8 mouse cellular contexts compared by ENCODE assay signal in genomic region chr1:191062781-191063485, GRCm38 (mm10). TPM values are rescaled to one million over a fixed set of nuclear protein-coding genes. Genes with fewer than 3 reads are reported as not detected.
DNase-seq lines count a peak whose midpoint lies in the region; ATAC-seq lines count a peak whose summit lies in the region.

Gene Tatdn3 (minus strand): TSS chr1:191062932.
Gene Nsl1 (plus strand): TSS chr1:191063012.

- ATAC-seq in hindbrain, embryonic 16.5 days = peak; percentile 93

- H3K4me1 ChIP-seq in hindbrain, embryonic 16.5 days (ENCODE audit: control insufficient read depth, insufficient read depth, low read depth, low read length) = peaks cover 11% of the 10 kb centered on the region

- H3K9me3 ChIP-seq in hindbrain, embryonic 16.5 days (ENCODE audit: control insufficient read depth, low read length) = no peaks in the 10 kb centered on the region

- WGBS in hindbrain, embryonic 16.5 days = under 1% methylated on average over 56 of the region's 56 CpGs

- peak; percentile 94 for DNase-seq in ZHBTc4 (ENCODE audit: low read depth, low spot score)
- DNase-seq in cerebellum, postnatal 4 days (ENCODE audit: low spot score in 2 of 2) = peak; percentile 97
- DNase-seq in gastrocnemius, adult 18-20 months (ENCODE audit: low spot score) = peak; percentile 91
- DNase-seq in left cerebral cortex, adult 18-20 months (ENCODE audit: low spot score in 2 of 2) = peak; percentile 93 to 94
- DNase-seq in lung, postnatal 4 days = peak; percentile 93 to 95
- DNase-seq in retina, postnatal 1 day = peak; percentile 94
- peak; percentile 94 for DNase-seq in thymus, postnatal 4 days

- no peaks in the 10 kb centered on the region for H3K36me3 ChIP-seq in hindbrain, embryonic 16.5 days (ENCODE audit: control insufficient read depth, insufficient read depth, low read length)

- peak within 1 kb of the TSS; percentile 65 for H3K4me3 ChIP-seq in hindbrain, embryonic 16.5 days (ENCODE audit: low read length)

- no peaks in the 10 kb centered on the region for H3K27me3 ChIP-seq in hindbrain, embryonic 16.5 days (replicated peaks; ENCODE audit: control insufficient read depth, insufficient read depth, low read length)

- H3K27ac ChIP-seq in hindbrain, embryonic 16.5 days (ENCODE audit: low read depth, low read length) = peak within 1 kb of the TSS; percentile 57

- peak within 1 kb of the TSS; percentile 74 for H3K9ac ChIP-seq in hindbrain, embryonic 16.5 days (ENCODE audit: low read depth, low read length)

- peak within 1 kb of the TSS; percentile 97 for H3K4me2 ChIP-seq in hindbrain, embryonic 16.5 days (ENCODE audit: low read length)

RNA-seq across cellular contexts. Expression of gene Tatdn3, which starts in this region (rescaled TPM):
- 10 to 100 TPM; 12.3 to 13.5 TPM for total RNA-seq in gastrocnemius, adult 18-20 months (2021)
- 16.2 and 16.9 TPM in 2 replicates for polyA plus RNA-seq in hindbrain, embryonic 16.5 days (2015; fragmentation: Nextera tagmentation; extraction: Ambion mirVana)
- 10 to 100 TPM; 27.1 to 27.8 TPM for total RNA-seq in left cerebral cortex, adult 18-20 months (2021)

RNA-seq across cellular contexts. Expression of gene Nsl1, which starts in this region (rescaled TPM):
- total RNA-seq in gastrocnemius, adult 18-20 months (2021) = under 1 TPM; 0.17 to 0.18 TPM
- polyA plus RNA-seq in hindbrain, embryonic 16.5 days (2015; fragmentation: Nextera tagmentation; extraction: Ambion mirVana) = 3.6 and 3.9 TPM in 2 replicates
- total RNA-seq in left cerebral cortex, adult 18-20 months (2021) = under 1 TPM; 0.23 to 0.56 TPM

Comparison
In these comparisons a context has a peak if more than half of its experiments do, and no peak if none do; other contexts are left out.
1. Peak in every context shown above with its lines: DNase-seq, ATAC-seq, H3K4me3 ChIP-seq and H3K27ac ChIP-seq.